Mouse (Mus musculus): Measurements from ENCODE around the gene Pdcd1lg2. TPM values are rescaled to one million over a fixed set of nuclear protein-coding genes. Genes with fewer than 3 reads are reported as not detected.

The Pdcd1lg2 gene
- polyA plus RNA-seq, 1 experiment = 0.19 TPM

DNA sequence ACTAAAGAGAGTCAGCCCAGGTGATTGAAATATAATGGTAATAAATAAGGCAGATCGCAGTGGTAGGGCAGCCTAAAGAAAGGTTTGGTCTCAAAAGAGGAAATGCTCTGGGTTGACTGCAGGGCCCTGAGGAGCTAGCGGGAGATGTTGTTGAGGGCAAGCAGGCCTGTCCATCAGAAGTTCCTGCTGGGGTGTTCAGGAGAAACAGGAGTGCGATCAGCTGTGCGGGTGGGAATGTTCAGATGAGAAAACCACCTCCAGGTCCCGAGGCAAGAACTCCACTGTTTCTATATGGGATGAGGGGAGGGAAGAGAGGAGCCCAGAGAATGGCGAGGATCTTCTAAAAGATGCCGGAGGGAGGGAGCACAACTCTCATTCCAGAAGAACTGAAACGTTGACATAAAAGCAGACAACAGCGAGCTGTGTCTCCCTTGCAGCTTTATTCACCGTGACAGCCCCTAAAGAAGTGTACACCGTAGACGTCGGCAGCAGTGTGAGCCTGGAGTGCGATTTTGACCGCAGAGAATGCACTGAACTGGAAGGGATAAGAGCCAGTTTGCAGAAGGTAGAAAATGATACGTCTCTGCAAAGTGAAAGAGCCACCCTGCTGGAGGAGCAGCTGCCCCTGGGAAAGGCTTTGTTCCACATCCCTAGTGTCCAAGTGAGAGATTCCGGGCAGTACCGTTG lies 26.2 kb downstream of the Pdcd1lg2 start:
- no peaks in the 10 kb centered on the region for H3K36me3 ChIP-seq (ENCODE audit: control insufficient read depth, insufficient read depth, low read length)
- H3K27me3 ChIP-seq (ENCODE audit: control insufficient read depth, insufficient read depth, low read length) = no peaks in the 10 kb centered on the region
- TF ChIP-seq CTCF (IDR thresholded peaks at IDR 0.05; ENCODE audit: control insufficient read depth, insufficient read depth, insufficient replicate concordance, low read depth, low read length) (no peak), POLR2A (IDR thresholded peaks at IDR 0.05; ENCODE audit: control insufficient read depth, low read depth, low read length) (no peak)
- no peak overlapping the region; the same call in 1 of the 2 replicates for H3K4me3 ChIP-seq (ENCODE audit: control insufficient read depth, low read depth, low read length)
- no peak overlapping the region for H3K27ac ChIP-seq (ENCODE audit: control insufficient read depth, insufficient read depth, low read depth, low read length)
- peaks cover 8% of the 10 kb centered on the region for H3K4me1 ChIP-seq (ENCODE audit: control insufficient read depth, insufficient read depth, low read length)

DNA sequence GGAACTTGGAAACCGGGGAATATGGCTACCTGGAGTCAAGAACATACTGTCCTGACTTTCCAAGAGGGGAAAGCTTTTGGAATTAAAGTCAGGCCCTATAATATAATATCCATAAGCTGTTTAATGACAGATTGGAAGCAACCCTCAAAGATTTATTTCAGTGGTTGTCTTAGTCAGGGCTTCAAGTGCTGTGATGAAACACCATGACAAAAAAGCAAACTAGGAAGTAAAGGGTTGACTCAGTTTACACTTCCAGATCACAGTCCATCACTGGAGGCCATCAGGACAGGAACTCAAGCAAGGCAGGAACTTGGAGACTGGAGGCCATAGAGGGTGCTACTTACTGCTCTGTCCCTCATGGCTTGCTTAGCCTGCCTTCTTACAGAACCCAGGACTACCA lies 27.1 kb downstream of the Pdcd1lg2 start:
- H3K36me3 ChIP-seq (ENCODE audit: control insufficient read depth, insufficient read depth, low read length) = no peaks in the 10 kb centered on the region

GRCm38 (mm10) chr19:29439242-29439641 lies 28.5 kb downstream of the Pdcd1lg2 start:
- no peaks in the 10 kb centered on the region for H3K36me3 ChIP-seq (ENCODE audit: control insufficient read depth, insufficient read depth, low read length)
- no peak overlapping the region for H3K4me3 ChIP-seq (ENCODE audit: control insufficient read depth, low read depth, low read length)
- H3K27ac ChIP-seq (ENCODE audit: control insufficient read depth, insufficient read depth, low read depth, low read length) = no peak overlapping the region
- TF ChIP-seq CTCF (IDR thresholded peaks at IDR 0.05; ENCODE audit: control insufficient read depth, insufficient read depth, insufficient replicate concordance, low read depth, low read length) (no peak), POLR2A (IDR thresholded peaks at IDR 0.05; ENCODE audit: control insufficient read depth, low read depth, low read length) (no peak)
- H3K27me3 ChIP-seq (ENCODE audit: control insufficient read depth, insufficient read depth, low read length) = no peaks in the 10 kb centered on the region
- peaks cover 8% of the 10 kb centered on the region for H3K4me1 ChIP-seq (ENCODE audit: control insufficient read depth, insufficient read depth, low read length)

More for the DNA sequence above, 27.1 kb downstream of the Pdcd1lg2 start:
- Histone ChIP-seq H3K27ac (ENCODE audit: control insufficient read depth, insufficient read depth, low read depth, low read length) (no peak overlapping the region), H3K27me3 (ENCODE audit: control insufficient read depth, insufficient read depth, low read length) (no peaks in the 10 kb centered on the region), H3K4me3 (ENCODE audit: control insufficient read depth, low read depth, low read length) (no peak overlapping the region), H3K4me1 (ENCODE audit: control insufficient read depth, insufficient read depth, low read length) (peaks cover 8% of the 10 kb centered on the region)
- TF ChIP-seq POLR2A (IDR thresholded peaks at IDR 0.05; ENCODE audit: control insufficient read depth, low read depth, low read length) = no peak
- no peak for TF ChIP-seq CTCF (IDR thresholded peaks at IDR 0.05; ENCODE audit: control insufficient read depth, insufficient read depth, insufficient replicate concordance, low read depth, low read length)

DNA sequence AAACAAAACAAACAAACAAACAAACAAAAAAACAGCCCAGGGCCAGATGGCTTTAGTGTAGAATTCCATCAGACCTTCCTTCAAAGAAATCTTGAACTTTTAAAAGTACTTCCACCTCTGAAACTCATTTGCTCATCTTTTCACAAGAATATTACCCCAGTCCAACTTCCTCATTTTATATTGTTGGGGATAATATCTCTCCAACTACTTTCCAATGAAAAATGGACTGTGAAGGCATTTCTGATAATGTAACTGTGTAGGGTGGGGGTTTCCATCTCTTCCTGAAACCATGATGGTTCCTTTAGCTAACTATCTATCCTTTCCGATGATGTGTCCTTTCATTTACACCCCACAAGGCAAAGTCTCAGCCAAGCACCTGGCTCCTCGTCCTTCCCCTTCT lies 31.8 kb downstream of the Pdcd1lg2 start:
- TF ChIP-seq POLR2A (IDR thresholded peaks at IDR 0.05; ENCODE audit: control insufficient read depth, low read depth, low read length) (no peak), CTCF (IDR thresholded peaks at IDR 0.05; ENCODE audit: control insufficient read depth, insufficient read depth, insufficient replicate concordance, low read depth, low read length) (no peak)
- H3K4me1 ChIP-seq (ENCODE audit: control insufficient read depth, insufficient read depth, low read length) = peaks cover under 1% of the 10 kb centered on the region
- H3K36me3 ChIP-seq (ENCODE audit: control insufficient read depth, insufficient read depth, low read length) = no peaks in the 10 kb centered on the region
- H3K27me3 ChIP-seq (ENCODE audit: control insufficient read depth, insufficient read depth, low read length) = no peaks in the 10 kb centered on the region
- H3K4me3 ChIP-seq (ENCODE audit: control insufficient read depth, low read depth, low read length) = no peak overlapping the region
- no peak overlapping the region for H3K27ac ChIP-seq (ENCODE audit: control insufficient read depth, insufficient read depth, low read depth, low read length)

- H3K27ac ChIP-seq (ENCODE audit: control insufficient read depth, insufficient read depth, low read depth, low read length) = no peak overlapping the region
- no peak overlapping the region for H3K4me3 ChIP-seq (ENCODE audit: control insufficient read depth, low read depth, low read length)
- no peaks in the 10 kb centered on the region for H3K36me3 ChIP-seq (ENCODE audit: control insufficient read depth, insufficient read depth, low read length)
- TF ChIP-seq CTCF (IDR thresholded peaks at IDR 0.05; ENCODE audit: control insufficient read depth, insufficient read depth, insufficient replicate concordance, low read depth, low read length) (no peak), POLR2A (IDR thresholded peaks at IDR 0.05; ENCODE audit: control insufficient read depth, low read depth, low read length) (no peak)
- H3K27me3 ChIP-seq (ENCODE audit: control insufficient read depth, insufficient read depth, low read length) = no peaks in the 10 kb centered on the region
- H3K4me1 ChIP-seq (ENCODE audit: control insufficient read depth, insufficient read depth, low read length) = no peaks in the 10 kb centered on the region
Measured at GRCm38 (mm10) chr19:29444364-29444763, 33.6 kb downstream of the Pdcd1lg2 start.

DNA sequence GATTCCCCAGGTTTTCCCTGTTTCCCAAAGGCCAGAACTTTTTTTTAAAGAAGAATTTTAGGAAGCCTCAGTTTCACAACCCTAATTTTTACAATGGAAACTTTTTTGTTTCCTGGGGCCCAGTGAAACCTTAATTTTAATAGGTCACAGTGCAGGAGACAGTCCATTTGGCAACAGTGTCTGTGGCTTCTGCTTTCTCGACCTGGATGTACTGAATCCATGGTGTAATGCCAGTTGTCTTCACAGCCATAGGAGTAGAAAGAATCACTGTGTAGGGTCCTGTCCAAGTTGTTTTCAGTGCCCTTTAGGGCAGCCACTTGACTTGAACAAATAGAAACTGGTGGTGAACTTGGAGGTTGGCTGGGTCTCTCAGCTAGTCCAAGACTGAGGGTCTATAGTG lies 37.7 kb downstream of the Pdcd1lg2 start:
- Histone ChIP-seq H3K27ac (ENCODE audit: control insufficient read depth, insufficient read depth, low read depth, low read length) (no peak overlapping the region), H3K36me3 (ENCODE audit: control insufficient read depth, insufficient read depth, low read length) (no peaks in the 10 kb centered on the region), H3K4me3 (ENCODE audit: control insufficient read depth, low read depth, low read length) (no peak overlapping the region), H3K27me3 (ENCODE audit: control insufficient read depth, insufficient read depth, low read length) (no peaks in the 10 kb centered on the region), H3K4me1 (ENCODE audit: control insufficient read depth, insufficient read depth, low read length) (no peaks in the 10 kb centered on the region)
- TF ChIP-seq POLR2A (IDR thresholded peaks at IDR 0.05; ENCODE audit: control insufficient read depth, low read depth, low read length) (no peak), CTCF (IDR thresholded peaks at IDR 0.05; ENCODE audit: control insufficient read depth, insufficient read depth, insufficient replicate concordance, low read depth, low read length) (no peak)

DNA sequence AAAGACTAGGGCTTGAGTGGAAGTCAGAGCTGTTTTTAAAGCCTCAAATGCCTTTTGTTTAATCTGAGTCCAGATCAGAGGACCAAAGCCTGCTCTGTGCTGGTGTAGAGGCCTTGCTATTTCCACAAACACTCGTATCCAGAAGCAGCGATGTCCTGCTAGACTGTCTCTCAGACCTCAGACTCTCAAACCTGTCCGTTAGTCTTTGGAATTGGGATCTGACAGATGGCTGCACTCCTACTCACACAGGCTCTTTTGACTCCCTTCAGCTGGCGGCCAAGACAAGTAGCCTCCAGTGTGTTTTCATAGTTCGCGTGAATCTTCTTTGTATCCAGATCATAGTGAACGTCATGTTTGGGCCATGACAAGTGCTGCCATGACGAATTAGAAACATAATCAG lies 39.7 kb downstream of the Pdcd1lg2 start:
- Histone ChIP-seq H3K27me3 (ENCODE audit: control insufficient read depth, insufficient read depth, low read length) (no peaks in the 10 kb centered on the region), H3K4me3 (ENCODE audit: control insufficient read depth, low read depth, low read length) (no peak overlapping the region), H3K4me1 (ENCODE audit: control insufficient read depth, insufficient read depth, low read length) (no peaks in the 10 kb centered on the region), H3K36me3 (ENCODE audit: control insufficient read depth, insufficient read depth, low read length) (no peaks in the 10 kb centered on the region), H3K27ac (ENCODE audit: control insufficient read depth, insufficient read depth, low read depth, low read length) (no peak overlapping the region)
- TF ChIP-seq POLR2A (IDR thresholded peaks at IDR 0.05; ENCODE audit: control insufficient read depth, low read depth, low read length) = no peak
- TF ChIP-seq CTCF (IDR thresholded peaks at IDR 0.05; ENCODE audit: control insufficient read depth, insufficient read depth, insufficient replicate concordance, low read depth, low read length) = no peak

Measured in testis, adult 2 months (tissue).